Comparison of ENCODE assay signal across 8 mouse cellular contexts in genomic region chr16:94312663-94313228, GRCm38 (mm10). TPM values are rescaled to one million over a fixed set of nuclear protein-coding genes. Genes with fewer than 3 reads are reported as not detected.
DNase-seq lines count a peak whose midpoint lies in the region; ATAC-seq lines count a peak whose summit lies in the region.

No protein-coding gene starts in this region.

- no peaks in the 10 kb centered on the region for H3K27me3 ChIP-seq in intestine, embryonic 14.5 days (replicated peaks; ENCODE audit: control insufficient read depth, insufficient read depth, low read length)

- peak overlapping the region; percentile 83 for H3K9ac ChIP-seq in intestine, embryonic 14.5 days (ENCODE audit: low read length)

- DNase-seq in adrenal gland, adult 18-20 months (ENCODE audit: low spot score in 2 of 2) = peak; percentile 61 to 67
- DNase-seq in embryo, embryonic 10.5 days (ENCODE audit: low spot score) = peak; percentile 93
- DNase-seq in gastrocnemius, postnatal 14 days = peak; percentile 81
- DNase-seq in intestine, embryonic 14.5 days (ENCODE audit: low spot score) = peak; percentile 97
- peak; percentile 88 to 93 for DNase-seq in left cerebral cortex, postnatal 14 days (ENCODE audit: low spot score in 2 of 2)
- DNase-seq in right cerebral cortex, postnatal 25 days = peak; percentile 83
- DNase-seq in yolk sac, embryonic 10.5 days (ENCODE audit: low spot score) = peak; percentile 87

- no peaks in the 10 kb centered on the region for H3K36me3 ChIP-seq in intestine, embryonic 14.5 days (ENCODE audit: control insufficient read depth, insufficient read depth, low read length)

- intact Hi-C loops in gastrocnemius, postnatal 14 days (cut with DNase I; ENCODE audit: low total_unique reads) = no loop called here
- intact Hi-C loops in left cerebral cortex, postnatal 14 days (cut with DNase I) = loop anchor here (1.0 kb wide), 2 partner anchors 43 to 58 kb away; partner anchors contain the start of gene Ttc3

- no peaks in the 10 kb centered on the region for H3K9me3 ChIP-seq in intestine, embryonic 14.5 days (ENCODE audit: control insufficient read depth, low read length)

- peak overlapping the region; percentile 68 for H3K4me3 ChIP-seq in intestine, embryonic 14.5 days (ENCODE audit: low read depth, low read length)

- H3K4me2 ChIP-seq in intestine, embryonic 14.5 days (ENCODE audit: low read length) = peak overlapping the region; percentile 94

- ATAC-seq in intestine, embryonic 14.5 days (replicated peaks; ENCODE audit: low FRiP score, low TSS enrichment, low read depth) = peak; percentile 89
- ATAC-seq in megakaryocyte-erythroid progenitor cell, adult 5-6 weeks (replicated peaks; ENCODE audit: low FRiP score, low TSS enrichment, poor library complexity, severe bottlenecking) = peak; percentile 87

- peak overlapping the region; percentile 98 for H3K27ac ChIP-seq in intestine, embryonic 14.5 days (ENCODE audit: low read depth)

- peaks cover 9% of the 10 kb centered on the region; the same call in 1 of the 2 replicates for H3K4me1 ChIP-seq in intestine, embryonic 14.5 days (replicated peaks; ENCODE audit: control insufficient read depth, insufficient read depth, low read length)

- 0% methylated on average over 20 of the region's 20 CpGs for WGBS in intestine, embryonic 14.5 days

RNA-seq across cellular contexts. Expression of gene Hlcs, which starts 0.6 kb away (rescaled TPM):
- 10 to 100 TPM; 14.8 to 16.5 TPM for total RNA-seq in adrenal gland, adult 18-20 months (2021)
- total RNA-seq in gastrocnemius, postnatal 14 days (2021) = 1 to 10 TPM; 5.8 to 6.6 TPM
- 8.9 and 10.1 TPM in 2 replicates for polyA plus RNA-seq in intestine, embryonic 14.5 days (2014; fragmentation: Nextera tagmentation; extraction: Ambion mirVana)
- 10 to 100 TPM; 14.0 to 15.8 TPM for total RNA-seq in left cerebral cortex, postnatal 14 days (2021)
- total RNA-seq in megakaryocyte-erythroid progenitor cell, adult 5-6 weeks (2014; fragmentation: Nextera tagmentation) = 5.6 and 5.9 TPM in 2 replicates
- 7.0 and 26.9 TPM in 2 replicates for total RNA-seq in megakaryocyte-erythroid progenitor cell, adult 5-6 weeks (2017)

RNA-seq across cellular contexts. Expression of gene Ripply3, which starts 15.5 kb away (rescaled TPM):
- 1 to 10 TPM; 5.1 to 5.3 TPM for total RNA-seq in adrenal gland, adult 18-20 months (2021)
- 1 to 10 TPM; 1.8 to 2.0 TPM for total RNA-seq in gastrocnemius, postnatal 14 days (2021)
- 4.4 and 5.0 TPM in 2 replicates for polyA plus RNA-seq in intestine, embryonic 14.5 days (2014; fragmentation: Nextera tagmentation; extraction: Ambion mirVana)
- total RNA-seq in left cerebral cortex, postnatal 14 days (2021) = under 1 TPM; 0.21 to 0.22 TPM
- 0.32 and 0.39 TPM in 2 replicates for total RNA-seq in megakaryocyte-erythroid progenitor cell, adult 5-6 weeks (2014; fragmentation: Nextera tagmentation)
- total RNA-seq in megakaryocyte-erythroid progenitor cell, adult 5-6 weeks (2017) = 0.46 and 2.2 TPM in 2 replicates

RNA-seq across cellular contexts. Expression of gene Ttc3, which starts 57.7 kb away (rescaled TPM):
- total RNA-seq in adrenal gland, adult 18-20 months (2021) = 100 to 1,000 TPM in 1 of 2 experiments, 10 to 100 TPM in 1; 93.2 to 101 TPM
- total RNA-seq in gastrocnemius, postnatal 14 days (2021) = 10 to 100 TPM; 64.0 to 71.5 TPM
- polyA plus RNA-seq in intestine, embryonic 14.5 days (2014; fragmentation: Nextera tagmentation; extraction: Ambion mirVana) = 229 and 266 TPM in 2 replicates
- total RNA-seq in left cerebral cortex, postnatal 14 days (2021) = 100 to 1,000 TPM; 802 to 810 TPM
- 42.0 and 85.4 TPM in 2 replicates for total RNA-seq in megakaryocyte-erythroid progenitor cell, adult 5-6 weeks (2014; fragmentation: Nextera tagmentation)
- total RNA-seq in megakaryocyte-erythroid progenitor cell, adult 5-6 weeks (2017) = 155 and 210 TPM in 2 replicates

RNA-seq across cellular contexts. Expression of gene Pigp, which starts 58.9 kb away (rescaled TPM):
- 10 to 100 TPM; 65.4 to 95.0 TPM for total RNA-seq in adrenal gland, adult 18-20 months (2021)
- total RNA-seq in gastrocnemius, postnatal 14 days (2021) = 100 to 1,000 TPM; 118 to 127 TPM
- 90.3 and 92.5 TPM in 2 replicates for polyA plus RNA-seq in intestine, embryonic 14.5 days (2014; fragmentation: Nextera tagmentation; extraction: Ambion mirVana)
- total RNA-seq in left cerebral cortex, postnatal 14 days (2021) = 10 to 100 TPM; 42.0 to 44.8 TPM
- 41.7 and 81.2 TPM in 2 replicates for total RNA-seq in megakaryocyte-erythroid progenitor cell, adult 5-6 weeks (2014; fragmentation: Nextera tagmentation)
- total RNA-seq in megakaryocyte-erythroid progenitor cell, adult 5-6 weeks (2017) = 23.6 and 28.0 TPM in 2 replicates

Comparison
In these comparisons a context has a peak if more than half of its experiments do, and no peak if none do; other contexts are left out.
1. Peak in every context shown above with its lines: DNase-seq, ATAC-seq, H3K4me3 ChIP-seq and H3K27ac ChIP-seq.